Mouse (Mus musculus) 416B (cell line): ENCODE results near the gene Habp2.
"Not testable (repeated sequence)": the region's sequence is repeated elsewhere in the genome, so short reads cannot be mapped to it uniquely, and the experiment has no call there.

Experiments
- DNase-seq: peaks from one replicate; pipeline ENCODE4 v3.0.0; 2011; ENCODE audit warnings: low read depth

Habp2 gene

DNA sequence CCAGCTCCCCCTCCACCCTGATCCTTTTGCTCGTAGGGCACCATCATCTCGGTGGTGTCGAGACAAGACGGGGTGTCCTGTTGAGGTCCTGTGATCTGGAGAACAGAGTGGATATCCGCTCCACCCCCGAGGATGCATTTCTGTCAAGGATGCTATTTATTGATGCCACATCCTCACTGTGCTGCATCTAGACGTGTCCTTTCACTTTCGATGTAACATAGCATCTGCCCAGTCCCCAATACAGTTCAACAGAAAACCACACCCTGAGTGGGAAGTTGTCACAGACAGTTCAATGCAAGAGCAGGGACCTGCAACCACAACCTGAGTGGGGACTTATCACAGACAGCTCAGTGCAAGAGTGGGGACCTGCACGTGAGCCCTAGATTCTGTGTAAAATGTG is 9.7 kb downstream of the Habp2 start:
- DNase-seq: no peak

DNA sequence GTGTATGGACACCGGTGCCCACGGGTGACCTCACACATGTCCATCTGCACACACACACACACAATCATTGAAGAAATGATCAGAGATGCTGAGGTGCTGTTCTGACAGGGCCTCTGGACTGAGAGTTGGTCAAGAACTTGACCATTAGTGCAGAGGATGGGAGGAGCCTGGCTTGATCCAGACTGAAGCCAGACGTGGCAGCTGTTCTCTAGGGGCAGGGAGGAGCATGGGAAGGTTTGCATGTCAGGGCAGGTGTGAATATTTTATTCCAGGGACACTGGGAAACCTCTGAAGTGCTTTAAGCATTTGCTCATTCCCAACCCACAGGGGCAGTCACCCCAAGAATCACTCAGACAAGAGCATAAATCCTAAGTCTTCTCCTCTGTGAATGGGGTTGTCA is 10.3 kb downstream of the Habp2 start:
- DNase-seq: no peak

DNA sequence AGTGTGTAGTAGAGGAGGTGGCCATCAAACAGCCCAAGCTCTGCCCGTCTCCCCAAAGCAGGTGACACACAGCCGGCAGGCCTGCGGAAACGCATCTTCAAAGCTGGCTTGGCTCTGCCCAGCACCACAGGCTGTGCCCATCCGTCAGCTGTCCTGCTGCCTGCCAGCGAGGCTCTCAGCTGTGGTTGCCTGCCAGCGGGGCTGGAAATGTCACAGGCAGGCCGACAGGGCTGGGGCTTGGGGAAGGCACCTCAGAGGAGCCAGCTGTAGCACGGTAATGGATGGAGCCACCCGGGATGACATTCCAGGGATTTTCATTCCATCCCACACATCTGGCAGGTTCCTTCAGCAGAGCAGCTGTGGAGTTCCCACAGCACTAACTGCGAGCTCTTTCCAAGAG is 13.9 kb downstream of the Habp2 start:
- DNase-seq: no peak

DNA sequence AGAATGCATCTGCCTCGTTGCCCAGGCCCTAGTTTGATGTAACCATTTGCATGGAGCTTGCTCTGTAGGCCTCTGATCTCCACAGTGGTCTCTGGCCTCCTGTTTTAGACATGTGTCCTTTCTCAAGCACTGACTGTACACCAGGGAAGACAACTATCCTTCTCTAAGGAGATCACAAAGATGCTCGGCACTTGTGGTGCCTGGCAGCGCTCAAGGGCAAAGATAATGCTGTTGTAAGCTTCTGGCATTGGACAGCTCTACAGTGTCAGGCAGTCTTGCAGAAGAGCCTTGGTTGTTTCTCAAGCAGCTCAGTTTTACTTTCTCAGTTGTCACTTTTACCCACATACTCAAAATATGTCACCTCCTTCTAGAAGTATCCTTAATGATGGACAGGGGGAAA is 29.6 kb downstream of the Habp2 start:
- no peak for DNase-seq

DNA sequence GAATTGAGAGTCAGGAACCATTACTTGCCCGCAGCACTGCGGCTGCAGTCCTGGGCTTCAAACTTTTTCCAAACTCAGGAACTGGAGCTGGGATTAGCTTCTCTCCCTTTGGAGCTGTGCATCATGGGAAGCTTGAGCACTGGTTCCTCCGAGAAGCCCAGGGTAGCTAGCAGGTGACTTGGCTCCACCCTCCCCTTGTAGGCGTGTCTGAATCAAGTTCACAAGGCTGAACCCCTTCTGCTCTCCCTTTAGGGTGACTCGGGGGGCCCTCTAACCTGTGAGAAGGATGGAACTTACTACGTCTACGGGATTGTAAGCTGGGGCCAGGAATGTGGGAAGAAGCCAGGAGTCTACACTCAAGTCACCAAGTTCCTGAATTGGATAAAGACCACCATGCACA is 32.3 kb downstream of the Habp2 start:
- no peak for DNase-seq

DNA sequence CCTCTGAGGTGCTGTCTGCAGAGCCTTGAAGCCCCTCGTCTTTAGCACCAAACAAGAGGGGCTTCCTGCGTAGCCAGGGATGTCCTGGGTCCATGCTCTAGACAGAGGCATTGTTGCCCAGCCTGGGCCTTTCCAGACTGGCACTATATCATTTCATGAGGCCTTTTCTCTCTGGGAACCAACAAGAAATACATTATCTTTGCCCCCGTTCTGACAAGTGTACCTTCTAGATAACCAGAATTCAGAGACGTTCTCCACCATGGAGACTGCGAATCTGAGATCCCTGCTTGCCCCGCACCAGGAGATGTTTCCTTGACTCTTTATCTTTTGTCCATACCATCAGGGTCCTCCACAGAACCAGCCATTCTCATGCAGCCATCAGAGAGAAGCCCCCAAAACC is 32.7 kb downstream of the Habp2 start:
- DNase-seq: no peak

DNA sequence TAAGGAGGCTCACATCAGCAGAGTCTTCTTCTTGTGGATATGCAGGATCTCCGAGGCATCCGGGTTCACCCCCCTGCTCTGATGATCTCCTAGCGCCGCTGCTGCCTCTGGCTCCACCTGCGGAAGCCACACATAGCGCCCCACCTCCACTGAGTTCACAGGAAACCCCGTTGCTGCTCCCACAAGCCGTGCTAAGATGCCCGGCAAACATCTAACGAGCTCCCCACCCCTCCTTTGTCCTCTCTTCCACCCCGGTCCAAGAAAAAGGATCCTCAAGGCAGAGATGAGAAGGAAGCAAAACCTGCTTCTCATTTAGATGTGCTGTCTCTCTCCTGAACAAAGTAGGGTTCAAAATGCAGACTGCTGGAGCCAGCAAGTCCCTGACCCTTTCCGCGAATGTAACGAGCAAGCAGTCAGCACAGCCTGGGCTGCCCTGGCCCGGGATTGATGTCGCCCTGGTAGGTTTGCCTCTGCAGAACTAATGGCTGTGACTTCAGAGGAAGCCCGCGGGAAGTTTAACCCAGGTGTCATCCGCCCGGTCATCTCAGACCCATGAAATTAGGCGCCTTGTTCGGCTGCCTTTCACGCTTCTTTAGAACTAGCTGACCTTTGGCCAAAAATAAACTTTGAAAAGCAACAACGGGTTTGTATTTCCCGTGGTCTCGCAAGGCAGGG is 33.4 kb downstream of the Habp2 start:
- DNase-seq: no peak

DNA sequence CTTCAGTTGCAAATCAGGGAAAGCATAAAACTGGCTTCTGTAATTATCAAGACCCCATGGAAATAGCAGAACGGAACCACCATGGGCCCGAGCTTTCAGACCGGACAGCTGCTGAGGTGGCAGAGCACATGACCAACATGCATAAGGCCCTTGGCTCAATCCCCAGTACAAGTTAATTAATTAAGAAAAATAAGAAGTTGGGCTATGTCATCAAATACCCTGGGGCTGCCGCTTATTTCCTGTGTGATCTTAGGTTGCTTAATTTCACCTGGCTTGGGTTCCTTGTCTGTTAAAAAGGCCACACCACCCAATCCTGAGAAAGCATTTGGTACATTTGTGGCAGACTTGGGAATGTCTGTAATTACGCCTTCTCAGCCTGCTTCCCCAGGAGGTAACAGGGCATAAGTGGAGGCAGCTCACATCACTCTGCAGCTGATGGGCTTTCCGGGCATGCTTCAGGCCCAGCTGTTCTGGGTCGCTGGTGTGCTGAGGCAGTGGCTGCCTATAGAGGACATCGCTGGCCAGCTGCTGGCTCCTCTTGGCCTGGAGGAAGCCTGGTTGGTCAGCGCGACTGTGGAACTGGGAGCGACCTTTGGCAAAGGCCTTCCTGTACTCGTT is 34.5 kb downstream of the Habp2 start:
- DNase-seq: no peak

DNA sequence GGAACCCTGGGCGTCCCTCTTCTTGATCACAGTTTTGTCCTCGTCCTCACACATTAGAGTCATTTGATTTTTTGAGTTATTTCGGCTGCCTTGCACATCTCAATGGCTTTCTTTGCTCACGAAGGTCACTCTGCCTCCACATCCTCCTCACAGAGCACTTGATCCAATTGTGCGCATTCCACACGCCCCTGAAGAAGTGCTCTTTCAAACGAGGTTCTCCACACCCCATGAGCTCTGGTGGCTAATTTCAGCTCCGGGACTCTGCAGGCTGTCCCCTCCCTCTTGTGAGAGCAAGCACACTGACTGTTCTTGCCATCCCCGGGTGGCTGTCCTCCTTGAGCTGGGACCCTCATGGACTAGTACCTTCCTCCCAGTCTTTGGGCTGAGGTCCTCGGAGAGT is 38.7 kb downstream of the Habp2 start:
- DNase-seq: no peak

DNA sequence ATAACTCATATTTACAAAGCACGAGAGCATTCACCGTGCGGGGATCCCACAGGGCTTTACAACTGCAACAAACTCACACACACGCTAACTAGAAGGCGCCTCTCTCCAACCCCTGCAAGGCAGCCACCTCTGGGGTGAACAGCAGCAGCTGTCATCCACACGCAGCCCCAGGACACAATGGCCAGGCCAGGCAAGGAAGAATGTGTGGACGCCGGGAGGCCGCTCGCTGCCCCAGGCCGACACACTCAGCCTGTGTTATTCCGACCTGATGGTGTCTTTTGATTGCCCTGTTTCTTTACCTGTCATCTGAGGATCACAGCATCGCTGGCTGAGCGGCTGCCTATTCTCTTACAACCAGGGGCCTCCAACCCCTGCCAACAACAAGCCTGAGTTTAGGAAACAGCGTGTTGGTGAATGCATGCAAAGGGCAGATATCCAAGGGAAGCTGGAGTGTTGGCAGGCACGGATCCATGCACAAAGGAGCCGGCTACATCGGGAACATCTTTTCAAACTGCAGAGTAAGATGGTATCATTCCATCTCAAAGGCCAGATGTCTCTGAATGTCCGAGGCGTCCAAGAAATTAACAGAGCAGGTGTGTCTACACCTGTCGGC is 39.4 kb downstream of the Habp2 start:
- DNase-seq: no peak

DNA sequence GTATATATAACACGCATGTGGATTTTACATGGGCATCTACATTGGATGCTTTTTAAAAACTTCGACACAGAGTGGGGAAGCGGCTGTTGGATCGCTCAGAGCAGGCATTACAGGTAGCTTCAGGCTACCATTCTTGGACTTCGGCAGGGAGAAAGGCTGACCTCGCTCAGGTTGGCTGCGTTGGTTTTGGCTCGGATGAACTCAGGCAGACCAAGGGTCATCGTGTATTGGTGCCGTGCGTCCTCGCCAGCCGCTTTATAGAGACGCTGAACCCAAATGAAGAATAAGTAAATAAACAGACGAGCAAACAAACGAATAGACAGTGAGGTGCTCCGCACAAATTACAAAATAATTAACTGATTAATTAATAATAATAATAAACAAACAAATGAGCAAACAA is 49.4 kb downstream of the Habp2 start:
- DNase-seq: no peak

DNA sequence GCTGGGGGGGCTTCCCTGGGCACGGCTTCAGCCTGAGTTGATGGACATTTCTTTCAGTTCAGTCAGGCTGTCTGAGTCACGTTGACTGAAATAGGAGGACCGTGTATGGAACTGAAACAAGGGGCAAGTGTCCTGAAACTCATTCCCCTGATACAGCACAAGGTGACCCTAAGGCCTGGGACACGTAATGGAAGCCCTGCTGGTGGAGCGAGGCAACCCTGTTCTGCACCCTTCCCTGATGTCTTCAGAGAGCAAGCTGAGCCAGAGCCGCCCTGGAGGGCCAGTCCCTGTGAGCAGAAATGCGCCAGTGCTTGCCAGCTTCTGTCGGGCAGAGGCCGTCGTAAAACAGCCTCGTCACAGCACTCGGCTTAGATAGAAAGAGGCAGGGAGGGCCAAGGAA is 49.9 kb downstream of the Habp2 start:
- no peak for DNase-seq

DNA sequence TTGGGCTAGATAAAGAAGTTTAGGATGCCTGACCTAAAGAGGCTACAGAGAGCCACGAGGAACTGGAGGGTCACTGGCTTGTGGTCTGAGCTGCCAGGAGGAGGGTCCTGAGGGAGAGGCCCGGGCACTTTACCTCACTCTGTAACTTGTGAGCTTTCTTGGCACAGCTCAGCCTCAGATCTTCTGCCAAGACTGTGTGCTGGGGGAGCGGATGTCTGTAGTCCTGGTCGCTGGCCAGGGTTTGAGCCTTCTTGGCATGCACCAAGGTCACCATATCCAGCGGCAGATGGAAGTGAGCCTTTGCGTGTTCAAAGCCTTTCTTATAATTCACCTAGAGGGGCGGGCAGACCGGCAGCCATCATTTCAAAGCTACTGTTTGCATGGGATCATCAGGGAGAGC is 55.1 kb downstream of the Habp2 start:
- DNase-seq: no peak

DNA sequence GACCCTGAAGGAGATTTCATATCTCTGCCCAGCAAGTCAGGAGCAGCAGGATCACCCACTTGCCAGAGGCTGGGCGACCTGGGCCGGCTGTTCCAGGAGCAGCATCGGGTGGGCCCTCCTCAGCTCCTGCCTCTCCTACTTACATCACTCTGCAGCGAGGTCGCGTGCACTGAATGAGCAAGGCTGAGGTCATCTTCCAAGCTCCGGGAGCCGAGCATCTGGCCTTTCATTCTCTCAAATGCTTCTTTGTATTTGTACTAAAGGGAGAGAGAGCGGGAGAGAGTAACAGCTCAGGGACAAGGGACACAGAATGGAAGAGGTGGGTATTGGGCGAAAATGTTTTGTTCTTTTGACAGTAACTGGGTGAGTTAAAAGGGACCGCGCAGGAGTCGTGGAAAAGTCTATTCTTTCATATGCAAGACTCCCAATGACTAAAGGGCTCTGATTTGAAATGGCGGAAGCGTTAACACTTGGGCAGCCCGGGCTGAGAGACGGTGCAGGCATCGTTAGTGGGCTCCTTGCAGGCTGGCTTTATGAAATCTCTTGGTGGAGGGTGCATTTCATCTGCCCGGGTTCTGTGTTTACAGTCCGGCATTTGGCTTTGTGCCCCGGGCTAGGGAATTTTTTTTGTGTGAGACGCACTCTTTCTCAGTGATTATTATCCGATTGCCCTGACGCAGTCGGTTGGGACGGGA is 57.1 kb downstream of the Habp2 start:
- no peak for DNase-seq

DNA sequence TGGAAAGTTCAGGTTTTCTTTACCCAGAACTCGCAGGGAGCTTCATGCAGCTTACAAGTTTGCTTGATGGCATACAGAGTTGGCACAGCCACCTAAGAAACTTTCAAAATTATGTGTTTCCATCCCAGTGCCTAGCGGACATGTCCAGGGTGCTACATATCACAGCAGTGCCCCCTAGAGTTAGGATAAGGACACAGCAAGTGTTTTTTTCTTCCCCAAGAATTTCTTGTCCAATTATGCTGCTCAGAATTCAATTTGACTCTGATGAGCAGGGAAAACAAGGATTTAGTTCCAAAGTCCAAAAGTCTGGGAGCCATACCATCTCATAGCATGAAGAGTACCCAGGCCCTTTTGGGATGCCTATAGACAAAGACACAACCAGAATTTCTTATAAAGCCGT is 59.1 kb downstream of the Habp2 start:
- DNase-seq: peak; percentile 55

DNA sequence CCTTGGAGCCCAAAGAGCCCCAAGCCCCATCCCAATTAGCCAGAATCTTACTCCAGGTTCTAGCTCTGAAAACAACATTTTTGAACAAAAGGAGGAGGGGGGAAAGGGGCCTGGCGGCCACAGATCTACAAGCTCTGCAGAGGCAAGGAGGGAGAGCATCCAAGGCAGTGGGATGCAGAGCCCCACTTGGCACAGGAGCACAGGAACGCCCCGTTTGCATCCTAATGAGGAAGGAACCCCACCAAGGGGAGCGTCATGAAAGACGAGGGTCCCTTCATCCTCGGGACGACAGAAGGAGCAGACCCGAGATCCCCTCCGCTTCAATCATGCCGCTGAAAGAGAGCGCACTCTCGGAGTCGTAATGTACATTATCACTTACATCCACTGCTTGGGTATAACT is 59.8 kb downstream of the Habp2 start:
- DNase-seq: no peak

DNA sequence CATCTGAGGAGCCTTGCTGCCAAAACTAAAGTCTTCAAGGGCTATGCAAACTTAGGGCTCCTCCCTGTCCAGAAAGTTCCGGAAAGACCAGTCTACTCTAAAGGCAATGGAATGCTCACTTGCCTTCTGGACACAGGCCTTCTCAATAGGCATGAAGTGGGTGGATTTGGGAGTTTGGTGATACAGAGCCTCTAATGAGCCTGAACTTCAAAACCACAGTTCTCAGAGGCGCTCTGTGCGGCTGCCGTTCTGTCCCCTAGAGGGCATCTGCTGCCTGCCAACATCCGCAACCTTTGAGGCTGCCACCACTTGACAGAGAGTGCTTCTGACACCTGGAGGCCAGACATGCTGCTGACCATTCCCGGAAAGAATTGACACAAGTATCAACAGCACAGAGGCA is 62.4 kb downstream of the Habp2 start:
- DNase-seq: peak; percentile 54

DNA sequence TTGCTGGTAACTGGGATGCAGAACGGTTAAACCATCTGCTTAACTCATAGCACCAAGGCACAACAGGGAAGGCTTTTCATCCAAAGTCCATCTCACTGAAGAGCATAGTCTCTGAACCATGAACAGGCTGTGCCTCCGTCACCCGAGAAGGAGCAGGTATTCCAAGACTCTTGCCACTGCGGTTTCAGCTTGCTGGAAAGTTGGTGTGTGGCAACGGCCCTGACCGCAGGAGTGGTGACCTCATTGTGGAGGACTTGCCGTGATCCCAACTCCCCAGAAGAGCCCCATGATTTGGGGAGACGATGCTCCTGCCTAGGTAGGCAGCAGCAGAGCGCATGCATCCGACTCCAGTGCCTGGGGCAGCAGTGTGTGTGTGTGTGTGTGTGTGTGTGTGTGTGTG is 66.8 kb downstream of the Habp2 start:
- DNase-seq: no peak

DNA sequence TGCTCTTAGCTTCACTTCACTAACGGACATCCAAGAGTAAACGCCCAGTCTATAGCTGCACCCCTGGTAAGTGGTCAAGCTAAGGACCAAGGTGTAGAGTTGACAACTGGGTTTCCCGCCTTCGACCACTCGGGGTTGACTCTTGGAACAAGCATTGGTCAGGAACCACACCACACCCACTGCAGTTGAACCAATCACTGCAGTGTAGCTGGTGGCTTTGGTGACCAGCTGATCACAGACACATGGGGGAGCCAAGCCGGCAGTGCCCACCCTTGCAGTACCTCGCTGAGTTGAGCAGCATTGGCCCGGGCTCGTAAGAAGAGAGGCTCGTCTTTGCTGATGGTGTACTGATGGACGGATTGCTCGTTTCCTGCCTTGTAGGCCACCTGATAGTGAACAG is 68.3 kb downstream of the Habp2 start:
- DNase-seq: no peak

DNA sequence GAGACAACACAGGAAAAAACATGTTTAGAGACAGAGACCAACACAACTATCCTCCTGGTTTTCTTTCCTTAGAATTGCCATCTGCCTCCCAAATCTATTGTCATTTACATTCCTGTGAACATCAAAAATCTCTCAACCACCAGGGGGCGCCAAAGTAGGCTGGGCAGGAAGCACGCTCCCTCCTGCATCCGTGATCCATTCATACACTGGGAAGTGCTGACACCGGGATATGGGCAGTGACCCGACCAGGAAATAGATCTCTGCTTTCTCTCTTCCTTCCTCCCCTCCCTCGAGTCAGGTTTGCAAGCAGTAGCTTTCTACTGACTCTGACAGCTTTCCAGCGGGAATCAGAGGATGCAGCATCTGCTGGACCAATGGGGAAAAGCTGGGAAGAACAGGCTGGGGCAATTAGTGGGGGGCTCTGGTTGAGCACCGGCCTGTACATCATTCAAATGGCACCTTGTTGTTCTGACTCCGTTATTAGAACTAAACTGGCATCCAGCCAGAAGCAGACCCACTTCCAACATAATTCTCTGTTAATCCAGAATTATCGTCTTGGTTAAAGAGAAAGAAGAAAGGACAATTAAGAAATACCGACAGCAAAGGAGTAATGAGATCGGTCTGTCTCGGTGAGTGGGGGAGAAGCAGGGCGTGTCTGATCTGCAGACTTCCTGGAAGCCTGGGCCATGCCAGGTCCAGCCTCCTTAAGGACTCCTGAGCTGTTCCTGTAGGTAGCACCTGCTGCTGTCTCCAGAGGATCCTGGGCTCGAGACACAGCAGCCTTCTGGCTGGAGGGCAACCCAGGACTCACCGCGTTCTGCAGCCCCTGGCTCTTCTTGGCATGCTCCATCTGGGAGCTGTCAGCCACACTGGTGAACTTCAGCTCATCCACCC is 69.8 kb downstream of the Habp2 start:
- peak; percentile 70 for DNase-seq

DNA sequence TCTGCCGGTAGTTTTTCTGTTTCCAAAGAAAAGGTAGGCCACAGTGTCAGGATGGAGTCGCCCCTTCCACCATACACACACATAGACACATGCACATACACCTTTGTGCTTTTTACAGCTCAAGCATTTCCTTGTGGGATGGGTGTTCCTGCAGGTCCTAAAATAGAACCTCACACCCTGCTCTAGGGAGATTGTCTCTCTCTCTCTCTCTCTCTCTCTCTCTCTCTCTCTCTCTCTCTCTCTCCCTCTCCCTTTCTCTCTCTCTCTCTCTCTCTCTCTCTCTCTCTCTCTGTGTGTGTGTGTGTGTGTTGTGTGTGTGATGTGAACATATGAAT is 70.4 kb downstream of the Habp2 start:
- not testable (repeated sequence) for DNase-seq

DNA sequence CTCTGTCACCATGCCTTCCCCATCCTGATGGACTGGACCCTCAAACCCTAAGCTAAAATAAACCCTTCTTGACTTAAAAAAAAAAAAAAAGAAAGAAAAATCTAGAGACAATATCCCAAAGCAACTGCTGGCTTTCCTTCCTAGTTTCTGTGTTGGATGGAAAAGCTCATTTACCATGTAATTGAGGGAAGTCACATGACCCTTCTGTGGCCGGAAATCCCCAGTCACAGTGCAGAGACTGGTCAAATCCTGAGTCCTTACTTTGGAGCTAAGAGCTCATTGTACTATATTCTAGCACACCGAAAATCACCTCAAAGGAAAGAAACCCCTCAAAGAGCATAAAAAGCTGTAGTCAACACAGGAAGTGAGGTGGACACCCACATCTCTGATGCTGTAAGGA is 72.0 kb downstream of the Habp2 start:
- DNase-seq: peak; percentile 73
